Mouse (Mus musculus) midbrain, embryonic 16.5 days (tissue): ENCODE data around the gene Ccdc155. TPM values are rescaled to one million over a fixed set of nuclear protein-coding genes. Genes with fewer than 3 reads are reported as not detected.

Experiments used
- ATAC-seq: fragments of 200-750 bp; cut with Nextera tagmentation; 2 replicates; pipeline ENCODE4 v1.8.0; 2017; ENCODE audit warnings: moderate TSS enrichment
- H3K27ac ChIP-seq: fragments of 300-500 bp; sonication (generic); 2 replicates; pipeline ENCODE4 v1.5.1; 2014; ENCODE audit warnings: mild to moderate bottlenecking, low read length, mixed read lengths
- H3K27me3 ChIP-seq: fragments of 300-500 bp; sonication (generic); 2 replicates; pipeline ENCODE4 v1.6.1; 2014; ENCODE audit warnings: low read depth, low read length, mixed read lengths; ENCODE audit not compliant: control insufficient read depth, insufficient read depth
- H3K36me3 ChIP-seq: fragments of 300-500 bp; sonication (generic); 2 replicates; pipeline ENCODE4 v1.6.1; 2014; ENCODE audit warnings: mild to moderate bottlenecking, low read length, moderate library complexity, mixed read lengths; ENCODE audit not compliant: control insufficient read depth, insufficient read depth
- H3K4me1 ChIP-seq: fragments of 300-500 bp; sonication (generic); 2 replicates; pipeline ENCODE4 v1.6.1; 2014; ENCODE audit warnings: mild to moderate bottlenecking, low read length, mixed read lengths; ENCODE audit not compliant: control insufficient read depth, insufficient read depth
- H3K4me2 ChIP-seq: fragments of 300-500 bp; sonication (generic); 2 replicates; pipeline ENCODE4 v1.6.1; 2014; ENCODE audit warnings: mild to moderate bottlenecking, low read length, mixed read lengths
- H3K4me3 ChIP-seq: fragments of 300-500 bp; sonication (generic); 2 replicates; pipeline ENCODE4 v1.5.1; 2014; ENCODE audit warnings: low read depth, mild to moderate bottlenecking, low read length, moderate library complexity, mixed read lengths
- H3K9ac ChIP-seq: fragments of 300-500 bp; sonication (generic); 2 replicates; pipeline ENCODE4 v1.6.1; 2014; ENCODE audit warnings: low read depth, low read length, mixed read lengths
- H3K9me3 ChIP-seq: fragments of 300-500 bp; sonication (generic); replicated peaks from 2 replicates; pipeline ENCODE4 v1.6.1; 2014; ENCODE audit warnings: mild to moderate bottlenecking, low read length, mixed read lengths; ENCODE audit not compliant: control insufficient read depth, poor library complexity, severe bottlenecking
- WGBS: fragments of 180-500 bp; shearing (Covaris S2); extraction: QIAGEN DNeasy Blood & Tissue Kit; methylation state at CpG from one replicate; pipeline ENCODE4 v1.1.7; 2014; 5-methylcytosine and 5-hydroxymethylcytosine counted together
- polyA plus RNA-seq: library from polyadenylated mRNA; unstranded; fragments of >200 nt; fragmentation: Nextera tagmentation; extraction: Ambion mirVana; gene quantifications from 2 replicates; pipeline ENCODE4 v1.2.1, GENCODE M21; 2015

The Ccdc155 gene
- polyA plus RNA-seq, 1 experiment from 2014 or later = 0.45 TPM

- H3K36me3 ChIP-seq = no peaks in the 10 kb centered on the region
- no peak for ATAC-seq
- no peak overlapping the region for H3K4me2 ChIP-seq
- H3K27ac ChIP-seq = no peak overlapping the region
- WGBS = 89% methylated on average over 6 of the region's 6 CpGs
- no peak overlapping the region for H3K9ac ChIP-seq
- no peak overlapping the region for H3K4me3 ChIP-seq
- H3K27me3 ChIP-seq = peaks cover 3% of the 10 kb centered on the region; the same call in 1 of the 2 replicates
- H3K4me1 ChIP-seq = no peaks in the 10 kb centered on the region
- H3K9me3 ChIP-seq = no peaks in the 10 kb centered on the region
Measured at GRCm38 (mm10) chr7:45190186-45190585, 14.5 kb downstream of the Ccdc155 start.

GRCm38 (mm10) chr7:45189600-45189999 is 15.1 kb downstream of the Ccdc155 start:
- H3K27me3 ChIP-seq = peaks cover 3% of the 10 kb centered on the region; the same call in 1 of the 2 replicates
- H3K36me3 ChIP-seq = no peaks in the 10 kb centered on the region
- H3K9ac ChIP-seq = no peak overlapping the region
- H3K27ac ChIP-seq = no peak overlapping the region
- no peak for ATAC-seq
- no peaks in the 10 kb centered on the region for H3K9me3 ChIP-seq
- no peaks in the 10 kb centered on the region for H3K4me1 ChIP-seq
- 60% methylated on average over 16 of the region's 16 CpGs for WGBS
- H3K4me3 ChIP-seq = no peak overlapping the region
- H3K4me2 ChIP-seq = no peak overlapping the region

- peaks cover 14% of the 10 kb centered on the region for H3K4me1 ChIP-seq
- H3K4me2 ChIP-seq = no peak overlapping the region
- H3K9me3 ChIP-seq = no peaks in the 10 kb centered on the region
- no peak overlapping the region for H3K9ac ChIP-seq
- no peak for ATAC-seq
- peaks cover 36% of the 10 kb centered on the region for H3K27me3 ChIP-seq
- H3K4me3 ChIP-seq = no peak overlapping the region
- WGBS = 63% methylated on average over 7 of the region's 7 CpGs
- H3K36me3 ChIP-seq = no peaks in the 10 kb centered on the region
- H3K27ac ChIP-seq = no peak overlapping the region
Measured at GRCm38 (mm10) chr7:45185921-45186320, 18.8 kb downstream of the Ccdc155 start.

GRCm38 (mm10) chr7:45183672-45184071 is 21.0 kb downstream of the Ccdc155 start:
- no peak overlapping the region for H3K9ac ChIP-seq
- 63% methylated on average over 7 of the region's 7 CpGs for WGBS
- peaks cover 58% of the 10 kb centered on the region for H3K27me3 ChIP-seq
- no peak overlapping the region for H3K27ac ChIP-seq
- H3K9me3 ChIP-seq = no peaks in the 10 kb centered on the region
- peaks cover 14% of the 10 kb centered on the region for H3K4me1 ChIP-seq
- ATAC-seq = no peak
- H3K4me2 ChIP-seq = no peak overlapping the region
- no peak overlapping the region for H3K4me3 ChIP-seq
- H3K36me3 ChIP-seq = no peaks in the 10 kb centered on the region

GRCm38 (mm10) chr7:45182606-45183005 is 22.1 kb downstream of the Ccdc155 start:
- Histone ChIP-seq H3K4me2 (peak overlapping the region; percentile 76), H3K4me1 (peaks cover 14% of the 10 kb centered on the region), H3K27ac (no peak overlapping the region), H3K9me3 (no peaks in the 10 kb centered on the region), H3K27me3 (peaks cover 66% of the 10 kb centered on the region), H3K36me3 (no peaks in the 10 kb centered on the region), H3K4me3 (peak overlapping the region; percentile 42), H3K9ac (peak overlapping the region; percentile 40; the same call in 1 of the 2 replicates)
- ATAC-seq = no peak
- WGBS = 13% methylated on average over 11 of the region's 11 CpGs

GRCm38 (mm10) chr7:45182199-45182601 is 22.5 kb downstream of the Ccdc155 start:
- WGBS = under 1% methylated on average over 34 of the region's 34 CpGs
- peak overlapping the region; percentile 42 for H3K4me3 ChIP-seq
- H3K4me1 ChIP-seq = peaks cover 14% of the 10 kb centered on the region
- H3K4me2 ChIP-seq = peak overlapping the region; percentile 76
- ATAC-seq = peak; percentile 87
- no peaks in the 10 kb centered on the region for H3K9me3 ChIP-seq
- peak overlapping the region; percentile 40; the same call in 1 of the 2 replicates for H3K9ac ChIP-seq
- peaks cover 70% of the 10 kb centered on the region for H3K27me3 ChIP-seq
- no peak overlapping the region for H3K27ac ChIP-seq
- H3K36me3 ChIP-seq = no peaks in the 10 kb centered on the region

GRCm38 (mm10) chr7:45181540-45181939 is 23.2 kb downstream of the Ccdc155 start:
- ATAC-seq = no peak
- no peak overlapping the region for H3K27ac ChIP-seq
- peaks cover 77% of the 10 kb centered on the region for H3K27me3 ChIP-seq
- 5% methylated on average over 34 of the region's 35 CpGs for WGBS
- peak overlapping the region; percentile 56; the same call in 1 of the 2 replicates for H3K9ac ChIP-seq
- no peaks in the 10 kb centered on the region for H3K9me3 ChIP-seq
- H3K4me1 ChIP-seq = peaks cover 14% of the 10 kb centered on the region
- H3K4me3 ChIP-seq = peak overlapping the region; percentile 42
- no peaks in the 10 kb centered on the region for H3K36me3 ChIP-seq
- peak overlapping the region; percentile 76 for H3K4me2 ChIP-seq

- no peak for ATAC-seq
- peaks cover 81% of the 10 kb centered on the region for H3K27me3 ChIP-seq
- no peaks in the 10 kb centered on the region for H3K9me3 ChIP-seq
- H3K4me1 ChIP-seq = peaks cover 19% of the 10 kb centered on the region
- H3K4me2 ChIP-seq = peak within 1 kb of the TSS; percentile 76
- 21% methylated on average over 20 of the region's 20 CpGs for WGBS
- H3K27ac ChIP-seq = no peak within 1 kb of the TSS
- H3K36me3 ChIP-seq = no peaks in the 10 kb centered on the region
- peak within 1 kb of the TSS; percentile 56; the same call in 1 of the 2 replicates for H3K9ac ChIP-seq
- H3K4me3 ChIP-seq = peak within 1 kb of the TSS; percentile 42
Measured at GRCm38 (mm10) chr7:45180896-45181477, 23.7 kb downstream of the Ccdc155 start, which contains the start of gene Pth2. Gene Pth2, plus strand, starts transcription at chr7:45180995.

GRCm38 (mm10) chr7:45179469-45179868 is 25.2 kb downstream of the Ccdc155 start, which contains the start of gene Gfy:
Gene Gfy, minus strand, starts transcription at chr7:45179569.
- no peaks in the 10 kb centered on the region for H3K36me3 ChIP-seq
- peaks cover 19% of the 10 kb centered on the region for H3K4me1 ChIP-seq
- H3K27ac ChIP-seq = no peak within 1 kb of the TSS
- no peak within 1 kb of the TSS for H3K4me2 ChIP-seq
- no peaks in the 10 kb centered on the region for H3K9me3 ChIP-seq
- WGBS = 26% methylated on average over 7 of the region's 7 CpGs
- no peak for ATAC-seq
- H3K4me3 ChIP-seq = no peak within 1 kb of the TSS
- no peak within 1 kb of the TSS for H3K9ac ChIP-seq
- H3K27me3 ChIP-seq = peaks cover 95% of the 10 kb centered on the region
